Mouse (Mus musculus): ENCODE results near the gene Lingo2. TPM values are rescaled to one million over a fixed set of nuclear protein-coding genes. Genes with fewer than 3 reads are reported as not detected.

Gene Lingo2
- polyA plus RNA-seq (2017; shearing (Covaris generic)): under 1 TPM in 1 of 2 experiments, not detected in 1; 0.22 TPM

DNA sequence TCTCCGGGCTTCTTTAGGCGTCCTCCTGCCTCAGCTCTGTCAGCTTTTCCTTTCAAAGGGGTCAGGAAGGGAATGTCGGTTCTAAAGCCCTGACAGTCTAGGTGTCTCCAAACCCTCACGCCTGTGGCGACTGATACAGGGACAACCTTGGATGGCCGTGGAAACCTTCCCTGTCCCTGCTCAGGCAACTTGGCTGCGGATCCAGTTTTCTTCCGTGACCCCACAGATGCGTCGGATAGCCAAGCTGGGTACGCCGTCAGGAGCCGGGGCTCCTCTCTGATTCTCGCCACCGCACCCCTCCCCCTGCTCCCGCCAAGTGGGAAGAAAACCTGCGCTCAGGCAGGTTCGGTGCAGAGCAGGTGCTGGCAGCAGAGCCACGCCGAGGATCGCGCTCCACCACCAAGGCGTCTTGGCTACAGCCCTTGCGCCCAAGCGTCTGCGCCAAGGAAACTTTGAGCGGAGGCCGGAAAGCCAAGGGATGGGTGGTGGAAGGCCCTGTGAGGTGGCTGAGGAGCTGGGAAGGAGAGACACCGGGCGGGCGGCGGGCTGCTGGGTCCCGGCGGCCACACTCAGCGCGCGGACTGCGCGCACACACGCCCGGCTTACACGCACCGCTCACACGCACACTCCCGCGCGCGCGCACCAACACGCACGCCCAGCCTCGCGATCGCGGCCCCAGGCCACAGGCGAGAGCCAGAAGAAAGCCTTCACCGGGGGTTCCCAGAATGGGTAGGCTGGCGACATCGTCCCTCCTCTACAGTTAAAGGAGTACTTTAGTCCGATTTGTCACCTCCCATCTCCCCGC is at the start of gene Lingo2:
TSS of gene Lingo2 (minus strand) at position 598 of the 805 bp plus-strand sequence.
- ATAC-seq: no peak

DNA sequence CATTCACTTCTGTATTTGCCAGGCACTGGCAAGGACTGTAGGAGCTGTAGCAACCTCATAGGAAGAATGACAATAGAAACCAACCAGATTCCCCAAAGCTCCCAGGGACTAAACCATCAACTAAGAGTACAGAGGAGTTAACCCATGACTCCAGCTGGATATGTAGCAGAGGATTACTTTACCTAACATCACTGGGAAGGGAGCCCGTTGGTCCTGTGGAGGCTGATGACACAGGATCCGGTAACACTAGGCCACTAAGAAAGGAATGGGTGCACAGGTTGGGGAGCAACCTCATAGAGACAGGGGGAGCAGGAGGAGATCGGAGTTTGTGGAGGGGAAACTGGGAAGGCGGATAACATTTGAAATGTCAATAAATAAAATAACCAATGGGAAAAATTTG is 21.8 kb upstream of the Lingo2 start:
- no peak for ATAC-seq

DNA sequence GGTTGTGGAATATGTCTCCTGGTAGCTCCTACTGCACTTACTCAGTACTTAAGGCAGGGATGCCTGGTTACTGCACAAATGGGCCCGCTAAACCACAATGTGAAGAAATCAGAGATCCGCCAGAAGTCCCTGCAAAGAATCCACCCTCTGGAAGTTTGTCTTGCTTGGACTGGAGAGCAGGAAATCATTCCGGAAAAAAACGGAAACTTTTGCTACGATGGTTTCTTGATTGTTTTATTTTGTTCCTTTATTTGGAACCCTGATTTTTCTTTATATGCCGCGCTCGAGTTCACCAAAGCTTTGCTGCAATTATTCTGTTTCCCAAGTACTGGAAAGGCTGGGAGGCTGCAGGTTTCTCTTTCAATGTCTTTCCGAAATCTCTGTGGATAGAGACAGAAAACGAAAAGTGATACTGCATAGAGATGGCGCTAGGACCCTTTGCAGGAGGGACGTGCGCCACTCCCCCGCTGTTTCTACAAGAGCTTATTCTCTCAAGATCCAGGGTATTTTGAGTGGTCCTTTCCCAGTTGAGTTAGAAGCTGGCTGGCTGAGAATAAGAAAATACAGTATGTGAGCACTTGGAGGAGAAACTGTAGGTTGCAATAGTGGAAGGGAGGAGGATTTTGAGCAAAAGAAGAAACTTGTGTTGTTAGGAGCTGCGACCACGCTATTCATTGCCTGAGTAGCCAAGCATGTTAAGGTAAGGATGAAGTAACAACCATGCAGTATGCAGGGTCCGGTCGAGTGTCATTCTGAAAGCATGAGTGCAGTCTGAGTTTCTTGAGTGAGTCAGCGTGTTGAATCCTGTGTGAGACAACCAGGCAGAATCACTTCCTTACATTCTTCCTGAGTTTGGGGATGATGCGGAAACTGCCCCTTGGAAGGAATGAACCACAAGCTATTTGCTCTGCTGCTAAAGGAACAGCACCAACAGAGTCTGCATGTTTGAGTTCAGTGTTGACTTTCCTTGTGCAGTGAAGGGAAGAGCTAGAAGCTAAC is 1.2 kb upstream of the Lingo2 start:
- no peak for ATAC-seq

DNA sequence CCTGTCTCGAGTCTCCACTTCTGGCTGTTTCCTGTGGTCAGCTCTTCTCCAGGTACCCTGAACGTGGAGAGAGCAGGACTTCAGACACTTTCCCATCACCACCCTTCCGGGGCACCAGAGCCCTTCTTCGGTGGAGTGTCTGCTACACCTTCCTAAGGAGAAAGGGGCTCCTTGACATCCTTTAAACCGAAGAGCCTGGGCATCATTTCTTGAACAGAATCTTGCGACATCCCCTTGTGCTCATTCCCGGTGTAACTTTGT is 338 bp upstream of the Lingo2 start:
- no peak for ATAC-seq

DNA sequence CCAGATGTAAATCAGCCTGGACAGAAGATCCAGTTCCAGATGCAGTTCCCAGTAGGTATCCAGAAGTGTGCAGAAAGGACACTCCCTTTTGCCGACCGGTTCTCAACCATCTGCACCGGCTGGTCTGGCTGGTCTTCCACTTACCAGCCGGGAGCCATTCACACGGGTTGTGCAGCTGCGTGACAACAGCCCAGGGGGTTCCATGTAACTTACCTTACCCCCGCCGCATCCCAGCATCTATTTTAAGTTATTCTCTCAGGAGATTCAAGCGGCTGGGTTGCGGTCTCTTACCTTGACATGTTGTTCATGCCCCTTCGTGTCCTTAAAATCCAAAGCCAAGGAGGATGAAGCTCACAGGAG is 777 bp downstream of the Lingo2 start:
- ATAC-seq: no peak

DNA sequence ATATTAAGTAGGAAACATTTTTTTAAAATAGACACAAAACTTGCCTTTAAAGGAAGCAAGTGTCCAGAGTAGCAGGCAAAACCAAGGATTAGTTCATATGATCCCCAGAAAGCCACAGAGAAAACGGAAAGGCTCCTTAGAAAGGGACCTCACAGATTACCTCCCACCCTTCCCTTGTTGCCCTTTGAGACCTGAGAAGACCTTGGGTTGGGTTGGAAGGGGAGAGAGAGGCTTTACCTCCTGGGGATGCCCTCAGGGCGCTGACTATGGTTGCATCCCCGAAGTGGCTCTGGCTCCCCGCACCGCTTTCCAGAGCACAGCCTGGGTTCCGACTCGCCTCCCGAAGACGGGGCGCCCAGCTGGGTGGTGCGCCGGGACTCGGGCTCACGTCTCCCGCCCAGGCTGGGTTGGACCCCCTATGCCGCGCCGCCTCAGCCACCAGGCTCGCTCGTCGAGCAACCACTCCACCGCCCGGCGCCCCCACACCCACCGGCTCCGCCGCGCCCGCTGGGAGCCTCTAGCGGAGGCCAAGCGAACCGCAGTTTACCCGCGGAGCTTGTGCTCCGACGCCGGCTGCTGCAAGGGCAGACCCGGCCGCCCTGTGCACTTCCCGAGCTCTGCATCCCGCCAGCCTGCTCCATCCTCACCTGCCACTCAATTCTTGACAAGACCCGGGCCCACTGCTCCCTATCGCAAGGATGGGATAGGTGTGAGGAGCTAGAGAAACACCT is 1.4 kb downstream of the Lingo2 start:
- ATAC-seq: no peak

DNA sequence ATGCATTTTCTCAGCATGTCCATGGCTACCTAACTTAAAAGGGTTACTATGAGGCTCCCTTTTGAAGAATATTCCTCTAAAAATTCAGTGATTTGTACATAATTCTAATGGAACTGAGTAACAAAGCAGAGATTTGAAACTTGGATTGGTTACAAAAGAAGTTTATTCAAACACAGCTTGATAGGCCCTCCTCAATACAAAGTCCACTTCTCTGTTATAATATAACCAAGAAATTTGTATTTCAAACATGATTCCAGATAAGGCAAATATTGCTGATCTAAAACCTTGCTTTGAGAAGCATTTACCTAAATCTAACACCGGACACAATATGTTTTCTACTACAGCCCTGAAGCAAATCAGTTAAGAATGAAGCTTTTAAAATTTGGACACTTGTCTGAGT is 60.7 kb downstream of the Lingo2 start:
- no peak for ATAC-seq

DNA sequence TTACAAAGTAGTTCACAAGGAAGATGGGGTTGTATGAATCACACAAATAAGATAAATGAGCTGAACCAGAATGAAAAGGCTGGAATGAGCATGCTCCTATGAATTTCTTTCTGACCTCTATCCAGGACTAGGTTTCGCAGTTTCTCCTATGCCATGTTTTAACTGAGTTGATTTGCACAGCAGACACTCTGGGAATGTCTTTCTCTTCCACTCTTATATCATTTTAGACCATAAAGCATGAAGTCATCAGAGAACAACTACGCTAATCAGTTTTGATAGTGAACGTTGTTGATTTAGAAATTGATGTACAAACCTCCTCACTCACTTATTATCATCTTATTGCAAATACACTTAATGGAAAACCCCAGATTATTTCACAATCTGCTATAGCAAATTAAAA is 61.2 kb downstream of the Lingo2 start:
- no peak for ATAC-seq

DNA sequence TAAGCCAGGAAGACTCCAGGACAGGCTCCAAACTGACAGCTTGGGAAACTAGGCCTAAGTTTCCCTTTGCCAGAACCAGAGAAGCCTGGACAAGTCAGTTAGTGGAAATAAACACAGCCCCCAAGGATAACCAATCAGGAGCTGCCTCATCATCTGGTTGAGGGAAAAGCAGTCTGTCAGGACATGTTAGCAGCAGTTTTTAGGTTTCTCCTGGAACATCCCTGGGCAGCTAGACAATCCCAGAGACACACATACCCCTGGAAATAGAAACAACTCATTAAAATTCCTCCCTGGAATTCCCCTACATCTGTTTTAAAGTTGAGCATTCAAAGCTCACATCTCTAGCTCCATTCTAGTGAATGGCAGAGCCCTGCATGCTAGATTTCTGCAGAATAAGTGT is 76.8 kb downstream of the Lingo2 start:
- ATAC-seq: no peak

DNA sequence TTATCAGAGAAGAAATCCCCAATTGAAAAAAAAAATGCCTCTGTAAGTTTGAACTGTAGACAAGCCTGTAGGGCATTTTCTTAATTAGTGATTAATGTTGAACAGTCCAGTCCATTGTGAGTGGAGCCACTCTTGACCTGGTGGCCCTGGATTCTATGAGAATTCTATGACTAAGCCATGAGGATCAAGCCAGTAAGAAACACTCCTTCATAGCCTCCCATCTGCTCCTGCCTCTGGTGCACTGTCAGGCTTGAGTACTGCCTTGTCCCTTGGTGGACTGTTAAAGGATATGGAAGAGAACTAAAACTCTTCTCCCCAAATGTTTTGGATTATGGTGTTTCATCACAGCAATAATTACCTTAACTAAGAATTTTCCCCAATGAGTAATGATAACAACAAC is 126.6 kb downstream of the Lingo2 start:
- no peak for ATAC-seq

DNA sequence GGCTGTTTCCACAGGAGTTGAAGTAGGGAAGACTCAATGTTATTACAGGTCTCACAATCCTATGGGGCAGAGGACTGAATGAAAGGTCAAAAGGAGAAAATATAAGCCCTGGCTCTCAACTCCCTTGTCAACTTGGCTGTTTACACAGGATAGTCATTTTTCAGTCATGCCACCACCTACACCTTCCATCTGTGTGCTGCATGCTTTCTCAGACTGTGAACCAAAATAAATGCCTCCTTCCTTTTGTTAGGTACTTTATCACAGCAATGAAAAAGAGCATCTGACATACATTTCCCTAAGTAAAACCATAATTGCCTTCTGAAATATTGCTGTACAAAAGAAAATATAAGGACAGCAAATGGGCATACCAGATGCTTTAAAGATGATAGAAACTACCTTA is 129.6 kb downstream of the Lingo2 start:
- ATAC-seq: no peak

DNA sequence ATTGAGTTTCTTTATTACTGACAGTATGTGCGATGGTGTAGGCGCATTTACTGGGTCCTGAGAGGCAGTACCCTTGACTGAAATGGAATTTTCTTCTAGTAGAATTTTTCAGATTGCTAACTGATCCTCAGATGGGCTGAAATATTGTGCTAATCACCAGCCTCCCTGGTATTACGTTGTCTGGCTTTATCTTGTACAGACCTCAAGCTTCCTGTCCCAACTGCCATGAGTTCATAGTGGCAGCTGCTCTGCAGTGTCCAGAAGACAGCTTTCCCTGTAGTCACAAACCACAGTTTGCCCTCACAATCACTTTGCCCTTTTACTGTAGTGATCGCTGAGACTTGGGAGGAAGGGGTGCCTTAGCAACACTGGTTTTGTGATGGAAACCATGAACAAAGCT is 176.5 kb downstream of the Lingo2 start:
- ATAC-seq: no peak

DNA sequence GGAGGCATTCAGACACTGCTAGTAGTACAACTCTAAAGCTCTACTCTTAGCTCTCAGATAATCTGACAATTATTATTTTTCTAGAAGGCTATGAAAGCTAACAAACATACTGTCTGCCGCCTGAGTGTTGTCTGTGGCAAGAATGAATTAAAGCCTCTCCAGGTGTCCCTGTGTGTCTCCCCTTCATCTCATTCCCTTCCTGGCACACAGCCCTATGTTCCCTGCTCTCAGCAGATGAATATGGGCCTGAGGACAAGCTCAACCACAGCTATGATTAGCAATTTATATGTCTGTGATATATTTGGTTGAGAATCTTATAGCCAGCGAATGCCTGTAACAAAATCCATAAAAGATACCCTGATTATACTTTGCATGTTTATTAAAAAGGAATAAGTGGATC is 220.9 kb downstream of the Lingo2 start:
- no peak for ATAC-seq

DNA sequence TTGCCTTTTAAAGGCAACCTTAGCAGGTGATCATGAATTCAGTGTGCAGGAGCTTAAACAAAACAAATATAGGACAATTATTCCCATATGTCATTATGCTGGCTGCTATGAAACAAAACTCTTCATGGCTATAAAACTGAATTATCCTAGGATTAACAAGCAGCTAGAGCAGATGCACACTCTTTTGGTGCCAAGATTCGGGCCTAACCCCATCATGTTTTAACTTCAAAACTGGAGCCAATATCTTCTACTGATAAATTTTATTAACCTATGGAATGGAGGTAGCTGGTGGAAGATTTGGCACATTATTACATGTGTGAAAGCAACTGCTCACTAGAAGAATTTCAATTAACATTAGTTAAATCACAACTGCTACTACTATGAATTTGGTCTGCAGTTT is 235.1 kb downstream of the Lingo2 start:
- ATAC-seq: no peak

DNA sequence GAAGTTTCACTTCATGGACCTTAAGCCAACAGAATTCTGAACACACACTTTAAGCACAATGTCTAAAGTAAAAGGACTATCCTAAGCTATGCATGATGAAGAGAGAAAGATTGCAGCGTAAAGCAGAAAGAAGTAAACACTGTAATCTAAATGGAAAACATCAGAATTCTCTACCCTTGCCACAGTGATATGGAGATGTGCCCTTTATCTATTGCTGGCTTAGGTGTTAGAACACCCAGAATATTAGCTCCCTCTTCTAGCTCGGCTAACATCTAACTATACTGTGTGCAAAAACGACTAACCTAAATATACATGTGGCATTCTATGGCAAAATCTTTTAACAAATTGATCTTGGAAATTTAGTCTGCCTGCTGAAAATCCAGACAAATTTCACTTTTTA is 252.7 kb downstream of the Lingo2 start:
- no peak for ATAC-seq

DNA sequence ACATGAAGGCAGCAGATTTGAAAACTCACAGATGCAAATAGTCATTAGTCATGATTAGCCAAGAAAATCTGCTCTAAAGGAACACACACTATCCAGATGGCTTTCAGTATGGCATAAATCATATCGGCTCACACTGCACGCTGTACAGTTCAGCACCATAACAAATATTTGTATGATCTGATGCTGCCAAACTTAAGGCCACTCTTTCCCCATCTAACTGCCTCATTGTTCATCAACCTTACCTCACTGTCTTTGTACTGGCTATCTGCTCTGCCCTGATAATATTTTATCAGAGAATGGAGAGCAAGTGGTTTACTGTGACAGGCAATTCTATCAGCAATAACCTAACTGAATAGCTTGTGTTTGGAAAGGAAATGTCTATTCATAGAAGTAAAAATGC is 254.7 kb downstream of the Lingo2 start:
- ATAC-seq: no peak

DNA sequence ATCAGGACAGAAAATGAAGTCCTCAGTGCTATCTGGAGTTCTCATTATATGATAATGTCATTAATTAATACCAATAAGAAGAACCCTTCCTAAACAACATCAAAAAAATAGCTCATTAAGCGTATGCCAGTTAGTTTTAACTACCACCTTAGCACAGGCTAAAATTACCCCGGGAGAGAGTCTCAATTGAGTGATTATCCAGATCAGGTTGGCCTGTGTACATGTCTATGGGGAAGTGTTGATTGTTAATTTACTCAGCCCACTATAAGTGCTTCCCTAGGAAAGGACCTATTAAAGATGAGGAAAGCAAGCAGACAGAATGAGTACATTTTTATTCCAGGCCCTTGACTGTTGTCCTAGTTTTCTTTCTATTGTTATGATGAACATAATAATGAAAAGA is 291.6 kb downstream of the Lingo2 start:
- no peak for ATAC-seq

DNA sequence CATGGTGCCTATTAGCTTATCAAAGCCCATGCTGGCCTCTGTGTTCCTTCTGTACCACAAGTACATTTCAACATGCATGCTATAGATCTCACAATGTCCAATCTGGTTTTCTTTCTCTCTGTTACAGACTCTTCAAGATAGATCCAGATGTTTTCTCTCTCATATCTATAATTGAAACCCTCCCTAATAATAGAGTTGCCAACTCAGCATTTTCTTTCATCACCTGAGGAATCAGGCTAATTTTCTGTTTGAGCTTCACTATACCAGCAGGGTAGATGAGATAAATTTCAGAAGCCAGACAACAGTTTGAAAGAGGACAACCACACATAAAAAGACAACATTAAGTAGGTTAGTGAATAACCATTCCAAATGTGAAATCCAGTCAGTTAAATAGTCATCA is 303.8 kb downstream of the Lingo2 start:
- ATAC-seq: no peak

DNA sequence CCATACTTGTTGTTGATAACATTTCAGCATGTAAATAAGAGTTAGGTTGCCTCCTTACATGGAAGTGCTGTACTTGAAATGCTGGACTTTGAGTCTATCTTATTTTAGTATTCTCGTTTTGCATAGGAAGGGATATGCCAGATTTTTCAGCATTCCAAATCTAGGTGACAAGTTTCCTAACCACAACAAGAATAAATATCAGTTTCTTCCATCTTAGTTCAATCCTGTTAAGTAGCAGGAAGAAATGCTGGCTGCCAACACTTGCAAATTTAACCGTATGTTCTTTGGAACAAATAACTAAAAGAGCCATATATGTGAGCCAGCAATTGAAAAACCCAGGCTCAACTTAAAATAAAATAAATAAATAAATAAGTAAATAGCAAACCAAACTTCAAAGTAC is 315.9 kb downstream of the Lingo2 start:
- no peak for ATAC-seq

DNA sequence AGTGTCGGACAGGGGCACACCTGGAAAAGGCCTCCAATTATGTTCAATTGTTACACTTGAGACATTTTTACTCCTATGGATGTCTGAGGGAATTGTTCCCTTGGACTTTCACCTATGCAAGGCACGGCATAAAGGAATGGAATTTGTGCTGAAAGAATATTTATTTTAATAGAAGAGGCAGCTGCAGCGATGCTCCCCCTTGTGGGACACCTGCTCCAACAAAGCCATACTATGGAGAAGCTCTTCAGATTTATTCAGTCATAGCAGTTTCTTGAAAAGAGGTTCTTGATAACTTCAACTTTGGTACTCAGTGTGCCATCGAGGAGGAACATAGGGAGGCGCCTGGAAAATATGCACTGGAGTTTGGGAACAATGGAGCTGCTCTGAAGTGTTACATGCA is 374.7 kb downstream of the Lingo2 start:
- ATAC-seq: no peak

DNA sequence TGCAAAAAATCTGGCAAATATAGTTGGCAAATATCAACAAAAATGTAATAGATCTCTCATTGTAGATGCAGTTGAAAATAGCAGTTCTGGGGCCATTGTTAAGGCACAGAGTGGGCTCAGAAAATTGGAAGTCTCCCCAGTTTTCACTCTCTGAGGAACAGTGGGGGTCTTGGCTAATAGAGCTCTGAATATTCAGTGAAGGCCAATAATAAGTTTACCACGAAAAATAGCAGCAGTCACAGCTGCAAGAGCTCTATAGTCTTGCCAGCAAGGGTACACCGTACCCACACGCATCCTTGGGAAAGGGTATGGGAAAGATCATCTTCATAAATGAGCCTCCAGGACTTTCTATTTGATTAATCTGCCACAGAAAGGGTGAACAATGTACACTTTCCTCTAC is 375.3 kb downstream of the Lingo2 start:
- ATAC-seq: no peak

DNA sequence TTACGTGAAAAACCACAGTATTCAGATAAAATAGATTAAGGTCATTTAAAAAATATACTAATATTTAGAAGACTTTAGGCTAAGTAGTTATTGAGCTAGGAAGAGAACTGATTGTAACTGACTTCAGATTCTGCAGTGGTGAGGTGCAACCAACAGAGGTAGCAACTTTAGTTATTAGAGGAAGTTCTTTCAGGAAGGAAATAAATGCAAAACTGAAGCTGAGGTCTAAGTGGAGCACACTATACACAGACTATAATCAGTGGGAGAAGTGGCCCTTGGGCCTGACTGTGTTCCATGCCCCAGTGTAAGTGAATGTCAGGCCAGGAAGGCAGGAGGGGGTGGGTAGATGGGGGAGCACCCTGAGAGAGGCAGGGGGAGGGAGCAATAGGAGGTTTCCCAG is 385.0 kb downstream of the Lingo2 start:
- no peak for ATAC-seq

DNA sequence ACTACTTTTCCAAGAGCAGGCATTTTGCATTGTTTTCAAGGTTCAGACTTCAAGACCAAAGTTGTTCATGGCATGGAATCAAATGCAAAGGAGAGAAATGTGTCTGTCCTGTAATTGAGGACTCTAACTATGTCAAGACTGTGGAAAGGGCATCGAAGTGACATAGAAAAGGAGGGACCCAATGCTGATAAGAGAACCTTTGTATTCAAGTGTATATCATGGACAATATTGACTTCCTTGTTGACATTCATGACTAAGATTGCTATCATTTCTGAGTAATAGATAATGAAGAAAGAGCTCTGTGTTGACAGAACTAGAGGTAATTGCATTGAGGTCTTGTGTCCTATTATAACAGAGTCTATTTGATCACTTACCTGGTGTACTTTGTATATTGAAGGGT is 390.6 kb downstream of the Lingo2 start:
- ATAC-seq: no peak

Data from CD4-positive, CD25-positive, alpha-beta regulatory T cell, adult 4 months (primary cell).